Mouse (Mus musculus): ENCODE measurements at regions not wholly inside any gene's neighbourhood (a gene's known extent, or its start where the extent isn't known, plus 50 kb on each side); places are given as distances from the start of the nearest gene placed in this dataset.
A peak's percentile ranks its signal among the peaks of the same experiment; 100 is the strongest.

DNA sequence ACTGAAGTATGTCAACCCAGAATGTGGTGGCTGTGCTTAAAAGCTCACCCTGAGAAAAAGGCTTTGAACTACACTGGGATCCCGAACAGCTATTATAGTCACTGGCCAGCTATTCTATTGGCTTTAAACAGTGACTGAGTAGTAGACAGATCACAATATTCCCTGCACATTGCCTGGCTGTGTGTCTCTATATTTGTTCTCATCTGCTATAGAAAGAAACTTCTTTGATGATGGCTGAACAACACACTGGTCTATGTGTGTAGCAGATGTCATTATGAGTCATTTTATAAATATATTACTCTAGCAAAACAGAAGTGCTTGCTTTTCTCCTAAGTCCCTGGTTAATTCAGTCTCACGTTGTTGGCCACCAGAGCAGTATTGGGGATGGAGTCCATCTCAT is 152.1 kb upstream of the Slco6d1 start:
- no peak for DNase-seq (ENCODE audit: low read depth, low spot score)

DNA sequence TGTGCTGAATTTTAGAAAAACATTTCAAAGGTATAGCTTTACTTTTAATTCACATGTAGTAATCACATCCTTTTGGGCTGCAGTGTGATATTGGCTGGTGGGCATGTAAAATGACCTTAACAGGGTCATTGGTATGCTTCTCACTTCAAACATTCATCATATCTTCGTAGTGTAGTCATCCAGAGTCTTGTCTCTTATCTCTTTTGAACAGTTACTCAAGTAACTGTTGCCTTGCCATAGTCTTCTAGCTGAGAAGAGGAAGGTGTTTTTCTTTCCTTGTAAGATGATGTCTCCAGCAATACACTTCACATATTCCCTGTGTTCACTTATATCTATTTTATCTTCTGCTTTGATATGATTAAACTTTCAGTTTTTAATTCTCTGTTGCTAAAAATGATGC is 150.7 kb upstream of the Slco6d1 start:
- no peak for DNase-seq (ENCODE audit: low read depth, low spot score)

DNA sequence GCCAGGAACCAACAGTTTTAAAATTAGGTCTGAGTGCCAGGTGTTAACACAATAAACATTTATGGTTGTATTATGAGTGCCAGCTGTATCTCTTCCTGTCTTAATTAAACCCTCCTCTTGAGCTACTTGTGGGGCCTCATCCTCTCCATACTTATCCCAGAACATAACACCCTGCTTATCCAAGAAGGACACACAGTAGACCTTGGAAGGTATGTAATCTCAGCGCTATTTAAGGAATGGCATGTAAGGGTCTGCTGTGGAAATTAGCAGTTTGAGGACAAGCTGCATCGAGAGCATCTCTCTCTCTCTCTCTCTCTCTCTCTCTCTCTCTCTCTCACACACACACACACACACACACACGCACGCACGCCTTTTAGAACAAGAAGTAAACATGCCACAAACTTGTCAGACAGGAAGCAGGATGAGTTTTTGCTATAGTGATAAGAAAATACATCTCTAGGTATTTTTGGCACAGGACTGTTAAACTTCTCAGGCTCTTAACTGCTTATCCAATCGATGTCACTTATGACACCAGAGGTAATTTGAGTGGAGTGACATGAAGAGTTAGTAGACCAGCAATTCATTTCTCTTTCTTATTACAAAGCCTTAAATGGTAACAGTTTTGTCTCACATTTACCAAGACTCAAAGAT is 146.8 kb upstream of the Slco6d1 start:
- no peak for DNase-seq (ENCODE audit: low read depth, low spot score)

DNA sequence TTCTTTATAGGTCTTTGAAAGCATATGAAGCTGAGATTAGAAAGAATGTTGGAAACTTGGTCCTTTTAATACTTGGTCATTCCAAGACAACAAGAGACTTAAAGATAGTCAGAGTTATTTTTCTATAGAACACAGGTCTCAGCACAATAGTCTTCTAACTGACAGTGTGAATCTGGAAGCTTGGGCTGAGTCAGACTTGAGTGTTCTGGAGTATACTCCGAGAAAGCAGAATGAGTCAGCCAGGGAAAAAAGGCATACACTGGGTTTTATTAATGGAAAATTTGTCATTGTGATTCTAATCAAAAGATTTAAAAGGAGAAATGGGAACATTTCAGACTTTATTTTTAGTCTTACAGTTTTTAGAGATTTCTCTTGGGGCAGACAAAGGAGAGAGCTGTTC is 145.4 kb upstream of the Slco6d1 start:
- no peak for DNase-seq (ENCODE audit: low read depth, low spot score)

DNA sequence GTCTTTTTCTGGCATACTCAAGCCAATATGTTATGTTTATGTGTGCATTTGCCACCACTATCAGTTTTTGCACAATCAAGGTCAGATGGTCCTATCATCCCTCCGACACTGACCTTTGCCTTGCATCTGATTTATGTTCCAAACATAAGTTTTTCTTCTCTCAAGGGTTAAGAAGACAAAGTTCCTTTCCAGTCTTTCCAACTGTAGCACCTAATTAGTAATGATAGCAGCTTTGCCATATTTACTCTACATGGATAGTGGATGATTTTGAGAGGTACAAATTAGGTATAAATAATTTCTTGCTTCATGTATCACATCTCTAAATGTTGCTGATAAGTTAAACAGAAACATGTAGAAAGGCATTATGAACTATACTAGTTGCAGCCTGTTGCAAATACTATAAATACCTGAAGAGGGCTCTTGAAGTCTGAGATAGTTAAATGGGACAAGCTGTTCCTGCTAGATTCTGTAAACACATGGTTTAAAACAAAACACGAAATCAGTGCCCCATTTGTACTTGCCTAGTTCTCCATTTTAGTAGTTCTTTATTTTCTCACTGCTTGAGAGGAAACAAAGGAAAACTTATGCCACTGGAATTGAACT is 141.4 kb upstream of the Slco6d1 start:
- no peak for DNase-seq (ENCODE audit: low read depth, low spot score)

DNA sequence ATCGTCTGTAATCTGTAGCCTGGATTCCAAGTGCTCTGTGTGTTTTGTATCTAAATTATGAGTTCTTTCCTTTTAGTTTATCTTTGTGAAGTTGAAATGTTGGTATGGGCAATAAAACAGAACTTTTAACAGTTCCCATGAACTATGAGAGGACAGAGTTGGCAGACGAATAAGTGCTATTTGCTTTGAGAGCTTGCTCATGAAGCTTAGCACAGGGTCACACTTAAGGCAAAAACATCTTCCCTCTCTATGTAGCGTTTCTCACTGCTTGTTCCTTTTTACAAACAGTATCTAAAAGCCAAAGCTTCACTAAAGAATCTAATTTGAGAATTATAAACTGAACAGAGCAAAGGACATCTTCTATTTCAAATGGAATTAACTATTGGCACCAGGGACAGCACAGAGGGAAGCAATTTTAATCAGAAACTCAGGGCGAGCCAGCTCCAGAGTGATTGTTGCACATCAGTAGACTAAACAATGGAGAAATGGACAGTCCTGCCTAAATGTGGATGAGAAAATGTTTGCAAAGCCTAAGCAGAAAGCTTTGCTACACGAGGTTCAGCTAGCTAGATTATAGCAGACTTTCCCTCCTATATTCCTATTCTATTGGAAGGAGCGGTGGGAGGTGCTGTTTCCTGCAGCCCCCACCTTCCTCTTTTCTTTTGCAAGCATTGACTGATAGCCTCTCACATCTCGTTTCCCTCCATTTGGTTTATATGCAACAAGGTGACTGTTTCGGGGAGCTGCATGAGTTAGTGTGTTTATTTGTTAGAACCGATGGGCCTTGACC is 140.5 kb upstream of the Slco6d1 start:
- no peak for DNase-seq (ENCODE audit: low read depth, low spot score)

DNA sequence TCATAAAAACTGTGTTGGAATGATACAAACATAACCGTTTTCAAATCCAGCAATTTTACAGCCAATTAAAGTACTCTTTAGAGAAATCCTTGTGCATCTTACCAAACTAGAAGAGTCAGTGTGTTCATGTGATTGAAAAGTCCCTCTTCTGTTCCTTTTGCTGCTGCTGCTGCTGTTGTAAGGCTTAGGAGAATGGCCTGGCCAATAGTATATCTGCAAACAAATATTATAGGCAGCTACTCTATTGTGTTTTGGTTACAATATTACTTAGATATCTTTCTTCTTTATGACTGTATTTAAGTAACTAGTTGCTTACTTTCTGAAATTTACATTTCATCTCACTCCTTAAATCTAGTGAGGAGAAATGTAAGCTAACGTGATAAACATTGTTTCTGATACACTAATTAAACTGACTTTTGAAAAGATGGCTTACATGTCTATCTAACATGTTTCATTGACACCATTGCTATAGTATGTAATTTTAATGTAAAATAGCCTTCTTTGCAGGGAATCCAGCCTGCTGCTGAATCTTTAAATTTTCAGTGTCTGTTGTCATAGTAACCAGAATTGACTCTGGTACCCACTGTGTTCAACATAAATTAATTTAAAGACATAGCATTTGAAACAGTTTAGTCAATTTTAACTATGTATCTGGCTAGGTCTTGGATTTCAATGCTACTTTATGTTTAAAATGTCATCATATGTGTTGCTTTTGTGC is 139.7 kb upstream of the Slco6d1 start:
- DNase-seq (ENCODE audit: low read depth, low spot score) = peak; percentile 43

DNA sequence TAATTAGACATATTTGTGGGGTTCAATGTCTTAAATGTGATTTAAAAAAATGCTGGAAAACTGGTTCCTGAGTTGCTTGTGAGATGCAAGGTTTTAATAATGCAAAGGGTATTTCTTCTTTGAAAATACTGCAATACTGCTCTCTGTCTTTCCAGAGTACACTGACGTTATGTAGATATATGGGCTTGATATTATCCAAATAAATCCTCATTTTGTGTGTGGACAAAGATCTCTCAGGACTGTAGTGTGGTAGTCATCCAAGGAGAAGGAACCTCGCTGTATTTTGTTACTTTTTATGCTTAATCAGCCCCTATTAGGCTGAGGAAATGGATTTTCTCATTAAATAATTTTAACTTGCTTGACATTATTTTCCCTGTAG is 139.2 kb upstream of the Slco6d1 start:
- no peak for DNase-seq (ENCODE audit: low read depth, low spot score)

DNA sequence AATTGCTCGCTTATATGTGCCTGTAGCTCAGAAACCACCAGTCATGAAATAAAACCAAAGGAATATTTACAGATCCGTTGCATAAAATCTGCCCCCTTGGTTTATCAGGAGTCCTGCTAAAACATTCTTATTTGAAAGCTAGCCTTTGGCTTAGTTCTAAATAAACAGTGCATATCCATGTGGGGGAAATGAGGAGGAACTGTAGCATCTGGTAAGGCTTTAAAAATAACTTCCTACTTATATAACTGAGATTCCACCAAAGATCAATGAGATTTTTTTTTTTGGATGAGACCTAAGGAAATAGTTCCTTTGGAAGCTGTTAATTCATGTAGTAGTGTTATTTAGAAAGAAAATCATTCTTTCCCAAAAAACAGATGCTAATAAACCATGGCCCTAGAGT is 117.8 kb upstream of the Slco6d1 start:
- no peak for DNase-seq (ENCODE audit: low read depth, low spot score)

DNA sequence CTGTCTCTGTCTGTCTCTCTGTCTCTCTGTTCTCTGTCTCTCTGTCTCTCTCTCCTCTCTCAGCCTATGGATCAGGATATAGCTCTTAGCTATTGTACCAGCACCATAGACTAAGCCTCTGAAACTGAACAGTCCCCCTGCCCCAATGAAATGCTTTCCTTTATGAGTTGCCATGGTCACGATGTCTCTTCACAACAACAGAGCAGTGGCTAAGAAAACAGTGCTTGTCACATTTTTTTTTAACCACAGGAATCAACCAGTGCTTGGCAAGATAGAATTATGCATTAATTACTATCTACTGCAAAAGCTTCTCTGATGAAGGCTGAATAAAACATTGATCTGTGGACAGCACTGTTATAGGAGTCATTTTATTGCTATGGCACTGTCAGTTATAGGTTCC is 114.6 kb upstream of the Slco6d1 start:
- no peak for DNase-seq (ENCODE audit: low read depth, low spot score)

DNA sequence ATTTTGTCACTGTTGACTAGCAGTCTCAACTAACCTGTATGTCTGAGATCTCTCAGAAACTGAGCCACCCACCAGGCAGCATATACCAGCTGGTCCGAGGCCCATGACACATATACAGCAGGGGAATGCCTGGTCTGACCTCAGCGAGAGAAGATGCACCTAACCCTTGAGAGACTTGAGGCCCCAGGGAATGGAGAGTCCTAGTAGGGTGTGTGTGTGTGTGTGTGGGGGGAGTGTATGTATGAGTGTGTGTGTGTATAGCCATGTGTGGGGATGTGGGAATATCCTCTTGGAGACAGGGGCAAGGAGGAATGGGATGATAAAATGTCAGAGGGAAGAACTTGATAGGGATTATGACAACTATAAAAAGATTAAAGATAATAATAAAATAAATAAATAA is 113.4 kb upstream of the Slco6d1 start:
- DNase-seq (ENCODE audit: low read depth, low spot score) = no peak

DNA sequence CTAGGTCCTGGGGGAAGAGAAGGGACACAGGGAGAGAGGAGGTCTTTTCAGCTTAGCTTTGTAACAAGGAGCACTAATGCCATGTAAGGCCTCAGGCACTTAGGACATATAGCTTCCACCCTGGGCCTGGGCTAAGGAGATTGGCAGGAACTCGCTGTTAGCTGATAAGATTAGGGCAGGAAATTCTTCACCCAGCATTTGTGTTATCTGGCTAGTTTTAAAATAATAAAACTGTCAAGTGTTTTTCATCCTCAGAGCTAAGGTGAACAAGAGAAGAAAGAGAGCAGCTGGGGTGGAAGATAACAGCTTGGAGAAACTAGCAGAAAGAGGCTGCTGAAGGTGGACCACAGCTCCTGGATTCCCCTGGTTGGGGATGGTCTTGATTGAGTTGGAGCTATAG is 111.0 kb upstream of the Slco6d1 start:
- DNase-seq (ENCODE audit: low read depth, low spot score) = no peak

DNA sequence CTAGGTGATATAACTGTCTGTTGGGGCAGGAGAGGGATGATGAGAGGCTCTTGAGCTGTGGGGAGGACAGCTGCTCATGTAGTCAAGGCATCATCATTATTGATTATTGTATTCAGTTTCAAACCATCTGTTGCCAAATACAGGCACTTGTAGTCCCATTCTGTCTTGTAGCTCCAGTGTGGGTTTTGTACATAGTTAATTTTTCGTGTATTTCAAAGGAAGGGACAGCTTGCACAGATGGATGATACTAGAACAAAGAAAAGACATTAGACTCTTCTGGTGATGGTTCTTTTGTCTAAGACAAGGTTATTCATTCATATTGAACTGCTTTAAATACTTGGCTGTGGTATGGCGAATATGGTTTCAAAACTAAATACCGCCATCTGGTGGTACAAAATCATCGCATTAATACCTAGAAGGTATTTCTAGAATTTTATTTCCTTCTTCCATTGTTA is 70.8 kb upstream of the Slco6d1 start:
- DNase-seq (ENCODE audit: low read depth, low spot score) = peak; percentile 58

DNA sequence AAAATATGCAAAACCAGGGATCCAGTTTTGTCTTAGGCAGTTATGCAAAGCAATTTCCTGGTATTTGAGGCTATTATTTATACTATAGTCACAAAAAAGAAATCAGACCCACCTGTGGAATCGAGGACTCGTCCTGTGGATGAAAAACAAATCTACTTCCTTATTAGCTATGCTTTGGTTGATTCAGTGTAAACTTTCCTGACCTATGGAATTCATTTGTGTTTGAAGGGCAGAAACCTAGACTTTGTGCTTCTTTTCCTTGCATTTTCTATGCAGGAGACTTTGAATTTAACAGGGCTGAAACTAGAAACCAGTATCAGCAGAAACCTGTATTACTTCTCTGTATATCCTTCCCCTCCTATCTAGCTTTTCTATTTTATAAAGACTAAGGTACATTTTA is 70.2 kb upstream of the Slco6d1 start:
- DNase-seq (ENCODE audit: low read depth, low spot score) = no peak

DNA sequence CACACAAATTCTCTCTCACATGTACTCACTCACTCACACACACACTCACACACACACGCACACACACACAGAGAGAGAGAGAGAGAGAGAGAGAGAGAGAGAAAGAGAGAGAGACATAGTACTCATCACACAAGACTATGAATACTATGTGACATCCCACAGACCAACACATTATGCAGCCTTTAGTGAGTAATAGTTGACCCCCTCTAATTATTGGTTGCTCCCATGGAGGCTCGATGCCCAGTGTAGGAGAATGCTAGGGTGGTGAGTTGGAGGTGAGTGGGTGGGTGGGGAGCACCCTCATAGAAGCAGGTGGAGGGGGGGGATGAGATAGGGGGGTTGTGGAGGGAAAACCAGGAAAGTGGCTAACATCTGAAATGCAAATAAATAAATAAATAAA is 69.4 kb upstream of the Slco6d1 start:
- DNase-seq (ENCODE audit: low read depth, low spot score) = no peak
